Mouse (Mus musculus) stomach, embryonic 15.5 days (tissue): Measurements from ENCODE around the gene Zfp775. TPM values are rescaled to one million over a fixed set of nuclear protein-coding genes. Genes with fewer than 3 reads are reported as not detected.

Source experiments
- ATAC-seq: fragments of 200-750 bp; cut with Nextera tagmentation; 2 replicates; pipeline ENCODE4 v1.8.0; 2017; ENCODE audit warnings: low read depth, moderate number of reproducible peaks, moderate TSS enrichment; ENCODE audit not compliant: insufficient read depth, low FRiP score
- H3K27ac ChIP-seq: fragments of 300-500 bp; sonication (generic); 2 replicates; pipeline ENCODE4 v1.5.1; 2015; ENCODE audit warnings: mild to moderate bottlenecking, inconsistent platforms
- H3K27me3 ChIP-seq: fragments of 300-500 bp; sonication (generic); replicated peaks from 2 replicates; pipeline ENCODE4 v1.6.1; 2015; ENCODE audit warnings: inconsistent platforms
- H3K36me3 ChIP-seq: fragments of 300-500 bp; sonication (generic); 2 replicates; pipeline ENCODE4 v1.6.1; 2015; ENCODE audit warnings: inconsistent platforms
- H3K4me1 ChIP-seq: fragments of 300-500 bp; sonication (generic); 2 replicates; pipeline ENCODE4 v1.6.1; 2015; ENCODE audit warnings: inconsistent platforms
- H3K4me2 ChIP-seq: fragments of 300-500 bp; sonication (generic); 2 replicates; pipeline ENCODE4 v1.6.1; 2015; ENCODE audit warnings: mild to moderate bottlenecking, inconsistent platforms
- H3K4me3 ChIP-seq: fragments of 300-500 bp; sonication (generic); replicated peaks from 2 replicates; pipeline ENCODE4 v1.5.1; 2015; ENCODE audit warnings: inconsistent platforms
- H3K9ac ChIP-seq: fragments of 300-500 bp; sonication (generic); 2 replicates; pipeline ENCODE4 v1.6.1; 2015; ENCODE audit warnings: inconsistent platforms
- H3K9me3 ChIP-seq: fragments of 300-500 bp; sonication (generic); 2 replicates; pipeline ENCODE4 v1.6.1; 2016; ENCODE audit warnings: inconsistent platforms
- WGBS: fragments of 180-500 bp; shearing (Covaris S2); methylation state at CpG from one replicate; pipeline ENCODE4 v1.1.7; 2015; 5-methylcytosine and 5-hydroxymethylcytosine counted together
- polyA plus RNA-seq: library from polyadenylated mRNA; unstranded; fragments of >200 nt; fragmentation: Nextera tagmentation; extraction: Ambion mirVana; gene quantifications from 2 replicates; pipeline ENCODE4 v1.2.1, GENCODE M21; 2015

Gene Zfp775
- 4.9 and 5.4 TPM in 2 replicates for polyA plus RNA-seq

DNA sequence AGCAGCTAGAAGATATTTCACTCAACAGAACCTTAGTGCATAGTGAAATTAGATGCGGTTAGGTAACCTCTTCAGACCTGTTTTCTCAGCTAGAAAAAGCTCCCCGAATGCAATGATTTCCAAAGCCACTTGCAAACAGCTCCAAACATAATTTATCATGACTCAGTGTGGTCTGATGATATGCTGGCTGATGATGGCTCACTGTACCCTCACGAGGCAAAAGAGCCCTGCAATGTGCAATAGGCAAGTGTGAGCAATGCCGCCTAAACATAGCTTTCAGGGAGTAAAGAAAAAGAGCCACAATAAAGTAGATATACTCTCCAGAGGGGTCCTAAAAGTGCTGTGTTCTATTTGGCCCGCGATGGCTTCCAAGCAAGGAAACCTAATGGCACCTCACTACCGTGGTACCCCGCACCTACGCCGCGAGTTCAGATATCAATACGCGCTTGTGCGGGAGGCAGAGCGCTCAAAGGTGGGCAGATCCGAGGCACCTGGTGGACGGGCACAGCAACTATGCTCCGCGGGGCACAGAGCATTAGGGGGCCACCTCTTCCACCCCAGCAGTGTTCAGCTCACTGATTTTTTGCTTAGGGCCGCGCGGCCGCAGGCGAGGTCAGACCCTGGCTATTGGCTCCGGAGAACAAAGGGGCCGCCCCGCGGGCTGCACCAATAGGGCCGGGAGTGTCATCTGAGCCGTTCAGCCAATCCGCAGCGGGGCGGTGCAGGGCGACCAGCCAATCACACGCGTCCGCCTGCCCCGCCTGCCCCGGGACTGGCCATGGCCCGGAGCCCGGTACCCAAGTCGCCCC lies at the start of gene Zfp775:
Zfp775 (plus strand) TSS at position 793 of the 809 bp plus-strand sequence.
- no peaks in the 10 kb centered on the region; the same call in 1 of the 2 replicates for H3K9me3 ChIP-seq
- no peaks in the 10 kb centered on the region for H3K27me3 ChIP-seq
- H3K27ac ChIP-seq = peak within 1 kb of the TSS; percentile 73
- peaks cover 41% of the 10 kb centered on the region for H3K36me3 ChIP-seq
- peak; percentile 98 for ATAC-seq
- WGBS = 4% methylated on average over 42 of the region's 42 CpGs
- peak within 1 kb of the TSS; percentile 94 for H3K4me2 ChIP-seq
- H3K4me1 ChIP-seq = 0 out of 2 replicates have a peak, but pooled peaks cover 6% of the 10 kb centered on the region
- H3K4me3 ChIP-seq = peak within 1 kb of the TSS; percentile 60
- H3K9ac ChIP-seq = peak within 1 kb of the TSS; percentile 38

DNA sequence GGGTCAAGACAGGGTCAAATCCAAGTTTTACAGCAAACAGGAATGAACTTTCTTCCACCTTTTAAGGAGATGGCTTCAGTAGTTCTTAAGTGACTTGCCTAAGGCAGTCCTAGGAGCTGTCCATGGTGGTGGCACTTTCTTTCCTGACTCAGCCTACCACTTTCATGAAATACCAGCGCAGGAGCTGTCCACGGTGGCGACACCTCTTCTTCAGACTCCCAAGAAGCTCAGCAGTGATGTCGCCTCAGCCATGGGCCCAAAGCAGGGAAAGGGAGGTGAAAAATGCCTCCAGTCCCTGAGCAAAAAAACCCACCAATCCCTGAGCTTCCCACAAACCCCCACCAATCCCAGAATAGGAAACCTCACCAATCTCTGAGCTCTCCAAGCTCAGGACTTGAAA lies 48.9 kb upstream of the Zfp775 start:
- Histone ChIP-seq H3K4me2 (no peak overlapping the region), H3K9ac (no peak overlapping the region), H3K36me3 (no peaks in the 10 kb centered on the region), H3K27ac (no peak overlapping the region), H3K27me3 (no peaks in the 10 kb centered on the region), H3K4me1 (0 out of 2 replicates have a peak, but pooled peaks cover 4% of the 10 kb centered on the region), H3K4me3 (no peak overlapping the region), H3K9me3 (no peaks in the 10 kb centered on the region)
- no peak for ATAC-seq
- 49% methylated on average over 4 of the region's 4 CpGs for WGBS

DNA sequence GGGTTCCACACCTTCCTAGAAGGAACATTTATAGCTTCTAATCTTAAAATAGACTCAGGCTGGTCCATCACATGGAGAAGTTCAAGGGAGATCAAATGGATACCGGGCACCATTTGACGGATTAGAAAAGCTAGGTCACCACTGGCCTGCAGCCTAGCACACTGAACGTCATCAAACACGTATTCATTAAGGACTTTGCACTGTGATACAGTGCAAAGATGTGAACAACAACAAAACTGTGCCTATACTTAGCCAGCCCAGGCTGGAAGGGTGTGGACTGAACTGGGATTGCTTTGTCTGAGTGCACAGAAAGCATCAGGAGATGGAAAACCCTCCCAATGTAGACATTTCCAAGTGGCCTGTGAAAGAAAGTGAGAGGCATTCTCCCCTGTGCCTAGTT lies 48.0 kb upstream of the Zfp775 start:
- Histone ChIP-seq H3K4me3 (peak overlapping the region; percentile 56), H3K4me2 (peak overlapping the region; percentile 79), H3K27me3 (no peaks in the 10 kb centered on the region), H3K4me1 (0 out of 2 replicates have a peak, but pooled peaks cover 4% of the 10 kb centered on the region), H3K9me3 (no peaks in the 10 kb centered on the region), H3K9ac (peak overlapping the region; percentile 47; the same call in 1 of the 2 replicates), H3K36me3 (no peaks in the 10 kb centered on the region), H3K27ac (peak overlapping the region; percentile 97)
- ATAC-seq = no peak
- 78% methylated on average over 4 of the region's 4 CpGs for WGBS

DNA sequence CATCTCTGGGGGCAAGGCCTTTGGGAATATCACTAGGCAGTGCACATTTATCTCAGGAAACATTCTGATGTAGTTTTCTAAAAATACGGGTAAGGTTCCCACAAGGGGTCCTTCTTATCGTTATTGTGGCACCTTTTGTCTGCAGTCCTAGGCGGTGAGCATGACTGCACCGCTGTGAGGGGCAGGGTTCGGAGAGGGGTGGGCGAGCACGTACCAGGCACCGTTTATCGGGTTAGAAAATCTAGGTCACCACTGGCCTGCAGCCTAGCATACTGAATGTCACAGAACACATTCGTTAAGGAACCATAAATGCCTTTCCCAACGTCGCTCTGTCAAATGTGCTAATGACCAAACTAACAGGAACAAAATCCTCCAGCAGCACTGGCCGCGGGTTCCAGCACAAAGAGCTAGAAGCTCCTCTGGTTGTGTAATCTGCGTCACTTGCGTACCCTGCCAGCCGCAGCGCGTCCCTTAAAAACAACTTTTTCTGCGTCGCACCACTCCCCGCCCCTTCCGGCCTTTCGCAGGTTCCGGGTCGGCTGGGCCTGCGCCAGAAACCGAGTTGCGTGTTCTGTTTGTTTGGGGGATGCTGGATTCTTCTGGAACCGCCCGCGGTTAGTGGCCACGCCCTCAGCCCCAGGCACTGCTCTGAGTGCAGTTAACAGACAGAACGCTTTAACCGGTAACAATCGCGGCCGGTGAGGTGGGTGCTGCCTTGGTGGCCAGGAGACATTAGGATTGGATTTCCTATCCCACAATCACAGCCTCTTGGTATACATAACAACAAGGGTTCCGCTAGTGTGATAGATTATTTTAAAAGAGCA lies 47.4 kb upstream of the Zfp775 start, which contains the start of gene Lrrc61:
Lrrc61 (plus strand) TSS at position 517 of the 824 bp plus-strand sequence.
- H3K27ac ChIP-seq = peak within 1 kb of the TSS; percentile 97

DNA sequence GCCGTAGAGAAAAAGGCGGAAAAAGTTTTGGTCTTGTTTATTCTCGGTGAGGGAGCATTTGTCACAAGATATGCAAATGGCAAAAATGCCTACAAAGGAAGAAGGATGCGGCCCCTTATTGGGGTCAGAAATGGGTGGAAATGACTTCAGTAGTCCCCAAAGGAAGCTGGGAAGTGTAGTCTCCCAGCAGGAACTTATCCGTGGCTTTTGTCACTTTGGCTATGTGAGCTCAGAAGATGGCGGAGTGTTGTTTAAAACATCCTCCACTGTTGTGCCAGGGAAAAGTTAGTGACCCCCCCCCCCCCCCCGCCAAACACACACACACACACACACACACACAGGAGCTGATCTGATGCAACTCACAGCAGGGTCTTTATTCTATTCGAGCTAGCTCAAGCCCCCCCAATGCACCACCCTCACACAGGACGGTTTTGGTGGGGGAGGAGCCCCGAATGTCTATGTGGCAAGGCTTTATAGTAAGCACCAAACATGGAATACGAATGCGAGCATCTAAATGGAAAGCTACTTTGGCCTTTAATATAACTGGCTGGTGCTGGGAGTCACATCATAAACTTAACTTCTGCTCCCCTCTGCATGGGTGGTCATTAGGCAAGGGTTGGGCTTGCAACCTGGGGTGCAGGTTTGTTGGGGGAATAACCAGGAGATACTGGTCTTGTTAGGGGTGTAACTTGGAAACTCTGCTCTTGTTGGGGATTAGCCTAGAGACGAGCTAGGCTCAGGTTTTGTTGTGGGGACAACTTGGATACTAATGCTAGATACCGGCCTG lies 46.6 kb upstream of the Zfp775 start:
- Histone ChIP-seq H3K4me3 (peak overlapping the region; percentile 56), H3K27me3 (no peaks in the 10 kb centered on the region), H3K36me3 (no peaks in the 10 kb centered on the region), H3K4me1 (0 out of 2 replicates have a peak, but pooled peaks cover 4% of the 10 kb centered on the region), H3K4me2 (peak overlapping the region; percentile 79), H3K9me3 (no peaks in the 10 kb centered on the region), H3K27ac (peak overlapping the region; percentile 97), H3K9ac (peak overlapping the region; percentile 39; the same call in 1 of the 2 replicates)
- 30% methylated on average over 13 of the region's 14 CpGs for WGBS
- ATAC-seq = peak; percentile 71

More for the DNA sequence above, 47.4 kb upstream of the Zfp775 start, which contains the start of gene Lrrc61:
- Histone ChIP-seq H3K9ac (peak within 1 kb of the TSS; percentile 47; the same call in 1 of the 2 replicates), H3K4me2 (peak within 1 kb of the TSS; percentile 79), H3K27me3 (no peaks in the 10 kb centered on the region), H3K4me1 (0 out of 2 replicates have a peak, but pooled peaks cover 4% of the 10 kb centered on the region), H3K4me3 (peak within 1 kb of the TSS; percentile 56), H3K9me3 (no peaks in the 10 kb centered on the region), H3K36me3 (no peaks in the 10 kb centered on the region)
- under 1% methylated on average over 39 of the region's 39 CpGs for WGBS
- ATAC-seq = peak; percentile 84

DNA sequence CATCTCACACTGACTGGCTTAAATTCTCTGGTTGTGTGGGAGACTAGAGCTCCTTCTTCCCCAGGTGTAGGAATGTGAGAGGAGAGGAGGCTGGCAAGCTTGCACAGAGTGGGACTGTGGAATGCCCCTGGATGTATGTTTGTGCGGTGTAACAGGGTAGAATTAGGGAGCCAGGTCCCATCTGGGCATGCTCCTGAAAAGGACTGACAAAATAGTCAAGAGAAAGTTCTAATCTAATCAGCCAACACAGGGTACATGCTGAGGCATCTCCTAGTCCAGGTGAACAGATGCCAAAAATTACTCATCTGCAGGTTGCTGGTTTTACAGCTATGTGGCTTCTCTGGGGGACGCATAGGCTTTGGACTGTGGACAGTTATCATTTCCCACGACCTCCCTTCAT lies 45.9 kb upstream of the Zfp775 start:
- no peak overlapping the region for H3K4me2 ChIP-seq
- no peak overlapping the region for H3K9ac ChIP-seq
- no peak overlapping the region for H3K4me3 ChIP-seq
- ATAC-seq = no peak
- H3K36me3 ChIP-seq = no peaks in the 10 kb centered on the region
- H3K27ac ChIP-seq = peak overlapping the region; percentile 97
- WGBS = 85% methylated on average over 3 of the region's 3 CpGs
- 0 out of 2 replicates have a peak, but pooled peaks cover 4% of the 10 kb centered on the region for H3K4me1 ChIP-seq
- no peaks in the 10 kb centered on the region for H3K9me3 ChIP-seq
- H3K27me3 ChIP-seq = no peaks in the 10 kb centered on the region

DNA sequence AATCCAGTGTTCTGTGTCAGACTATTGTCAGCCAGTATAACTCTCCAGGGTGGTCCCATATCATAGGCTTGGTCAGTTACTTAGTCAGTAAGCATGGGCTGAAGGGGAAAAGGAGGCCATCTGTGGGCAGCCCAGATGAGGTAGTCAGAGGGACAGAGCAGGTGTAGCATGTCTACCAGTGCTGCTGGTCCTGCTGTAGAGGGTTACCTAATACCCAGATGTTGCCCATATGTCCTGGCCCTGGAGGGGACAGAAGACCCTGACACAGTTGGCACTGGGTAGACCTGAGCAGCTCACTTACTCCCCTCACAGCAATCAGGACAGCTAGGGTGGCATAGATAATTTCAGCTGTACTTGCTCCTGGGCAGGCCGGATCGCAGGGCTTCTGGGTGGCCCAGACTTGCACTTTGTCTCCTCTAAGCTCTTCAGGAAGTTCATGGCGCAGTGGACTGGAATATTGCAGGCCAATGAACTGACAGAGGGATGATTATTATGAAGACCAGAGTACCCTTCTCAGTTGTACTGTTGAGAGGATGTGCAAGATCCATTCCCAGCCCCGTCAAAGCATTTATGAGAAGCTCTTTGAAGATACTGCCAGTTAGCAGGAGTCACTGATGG lies 36.1 kb upstream of the Zfp775 start:
- H3K4me2 ChIP-seq = no peak overlapping the region
- ATAC-seq = no peak
- WGBS = 71% methylated on average over 4 of the region's 4 CpGs
- H3K9me3 ChIP-seq = no peaks in the 10 kb centered on the region
- no peak overlapping the region for H3K27ac ChIP-seq
- H3K27me3 ChIP-seq = no peaks in the 10 kb centered on the region
- H3K4me3 ChIP-seq = no peak overlapping the region
- H3K9ac ChIP-seq = no peak overlapping the region
- H3K4me1 ChIP-seq = peaks cover 18% of the 10 kb centered on the region
- no peaks in the 10 kb centered on the region for H3K36me3 ChIP-seq

DNA sequence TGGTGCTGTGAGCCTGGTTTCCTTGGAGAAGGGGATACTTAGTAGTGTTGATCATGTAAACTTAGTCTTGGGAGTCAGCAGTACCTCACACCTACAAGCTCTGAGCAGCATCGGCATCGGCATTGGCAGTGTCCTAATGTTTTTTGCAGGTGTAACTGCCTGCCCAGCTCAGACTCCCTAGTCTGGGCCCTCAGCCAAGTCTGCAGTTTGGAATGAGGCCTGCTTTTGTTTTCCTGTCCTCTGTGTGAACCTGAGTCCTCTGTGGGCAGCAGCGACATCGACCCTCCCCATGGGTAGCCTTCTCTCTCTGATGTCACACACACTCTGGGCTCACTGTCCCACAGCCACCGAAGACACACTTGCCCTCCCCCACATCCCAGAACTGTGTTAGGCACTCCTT lies 35.6 kb upstream of the Zfp775 start:
- 43% methylated on average over 5 of the region's 5 CpGs for WGBS
- H3K27ac ChIP-seq = no peak overlapping the region; the same call in 1 of the 2 replicates
- H3K9me3 ChIP-seq = no peaks in the 10 kb centered on the region
- peaks cover 18% of the 10 kb centered on the region for H3K4me1 ChIP-seq
- 0 out of 2 replicates have a peak, but pooled peaks have one; percentile 48 for ATAC-seq
- no peak overlapping the region for H3K4me3 ChIP-seq
- no peak overlapping the region for H3K9ac ChIP-seq
- H3K27me3 ChIP-seq = no peaks in the 10 kb centered on the region
- no peak overlapping the region for H3K4me2 ChIP-seq
- no peaks in the 10 kb centered on the region for H3K36me3 ChIP-seq

DNA sequence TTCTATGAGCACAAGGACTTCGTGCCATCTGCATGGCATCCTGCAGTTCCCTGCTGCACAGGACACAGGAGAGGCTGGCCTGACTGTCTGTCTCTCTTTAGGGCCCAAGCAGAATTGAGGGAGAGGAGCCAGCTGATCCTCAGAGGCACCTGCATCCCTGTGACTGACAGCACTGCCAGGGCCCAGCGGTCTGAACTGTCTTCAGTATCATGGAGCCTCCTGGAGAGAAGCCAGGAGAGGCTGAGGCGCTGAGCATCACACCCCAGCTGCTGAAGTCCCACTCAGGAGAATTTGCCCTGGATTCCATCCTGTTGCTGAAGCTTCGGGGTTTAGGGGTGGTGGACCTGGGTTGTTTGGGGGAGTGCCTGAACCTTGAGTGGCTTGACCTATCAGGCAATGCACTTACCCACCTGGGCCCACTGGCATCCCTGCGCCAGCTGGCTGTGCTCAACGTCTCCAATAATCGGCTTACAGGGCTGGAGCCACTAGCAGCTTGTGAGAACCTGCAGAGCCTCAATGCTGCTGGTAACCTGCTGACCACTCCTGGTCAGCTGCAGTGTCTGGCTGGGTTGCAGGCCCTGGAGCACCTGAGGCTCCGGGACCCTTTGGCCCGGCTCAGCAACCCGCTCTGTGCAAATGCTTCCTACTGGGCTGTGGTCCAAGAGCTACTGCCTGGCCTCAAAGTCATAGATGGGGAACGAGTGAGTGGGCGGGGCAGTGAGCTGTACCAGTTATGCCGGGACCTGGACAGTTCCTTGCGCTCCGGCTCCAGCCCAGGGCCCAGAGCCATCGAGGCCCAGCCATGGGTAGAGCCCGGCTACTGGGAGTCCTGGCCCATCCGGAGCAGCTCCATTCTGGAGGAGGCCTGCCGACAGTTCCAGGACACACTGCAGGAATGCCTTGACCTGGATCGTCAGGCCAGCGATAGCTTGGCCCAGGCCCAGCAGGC lies 33.6 kb upstream of the Zfp775 start:
- H3K9ac ChIP-seq = no peak overlapping the region
- H3K9me3 ChIP-seq = no peaks in the 10 kb centered on the region
- no peak overlapping the region for H3K4me3 ChIP-seq
- no peak for ATAC-seq
- peak overlapping the region; percentile 17; the same call in 1 of the 2 replicates for H3K4me2 ChIP-seq
- H3K27me3 ChIP-seq = no peaks in the 10 kb centered on the region
- H3K4me1 ChIP-seq = peaks cover 26% of the 10 kb centered on the region
- H3K36me3 ChIP-seq = no peaks in the 10 kb centered on the region
- H3K27ac ChIP-seq = peak overlapping the region; percentile 67
- 53% methylated on average over 21 of the region's 21 CpGs for WGBS
